Mouse (Mus musculus) stomach, embryonic 15.5 days (tissue): ENCODE measurements around the gene Nfe2l2. TPM values are rescaled to one million over a fixed set of nuclear protein-coding genes. Genes with fewer than 3 reads are reported as not detected.

Source experiments
- ATAC-seq: fragments of 200-750 bp; cut with Nextera tagmentation; 2 replicates; pipeline ENCODE4 v1.8.0; 2017; ENCODE audit warnings: low read depth, moderate number of reproducible peaks, moderate TSS enrichment; ENCODE audit not compliant: insufficient read depth, low FRiP score
- H3K27ac ChIP-seq: fragments of 300-500 bp; sonication (generic); 2 replicates; pipeline ENCODE4 v1.5.1; 2015; ENCODE audit warnings: mild to moderate bottlenecking, inconsistent platforms
- H3K27me3 ChIP-seq: fragments of 300-500 bp; sonication (generic); replicated peaks from 2 replicates; pipeline ENCODE4 v1.6.1; 2015; ENCODE audit warnings: inconsistent platforms
- H3K36me3 ChIP-seq: fragments of 300-500 bp; sonication (generic); 2 replicates; pipeline ENCODE4 v1.6.1; 2015; ENCODE audit warnings: inconsistent platforms
- H3K4me1 ChIP-seq: fragments of 300-500 bp; sonication (generic); 2 replicates; pipeline ENCODE4 v1.6.1; 2015; ENCODE audit warnings: inconsistent platforms
- H3K4me2 ChIP-seq: fragments of 300-500 bp; sonication (generic); 2 replicates; pipeline ENCODE4 v1.6.1; 2015; ENCODE audit warnings: mild to moderate bottlenecking, inconsistent platforms
- H3K4me3 ChIP-seq: fragments of 300-500 bp; sonication (generic); replicated peaks from 2 replicates; pipeline ENCODE4 v1.5.1; 2015; ENCODE audit warnings: inconsistent platforms
- H3K9ac ChIP-seq: fragments of 300-500 bp; sonication (generic); 2 replicates; pipeline ENCODE4 v1.6.1; 2015; ENCODE audit warnings: inconsistent platforms
- H3K9me3 ChIP-seq: fragments of 300-500 bp; sonication (generic); 2 replicates; pipeline ENCODE4 v1.6.1; 2016; ENCODE audit warnings: inconsistent platforms
- WGBS: fragments of 180-500 bp; shearing (Covaris S2); methylation state at CpG from one replicate; pipeline ENCODE4 v1.1.7; 2015; 5-methylcytosine and 5-hydroxymethylcytosine counted together
- polyA plus RNA-seq: library from polyadenylated mRNA; unstranded; fragments of >200 nt; fragmentation: Nextera tagmentation; extraction: Ambion mirVana; gene quantifications from 2 replicates; pipeline ENCODE4 v1.2.1, GENCODE M21; 2015

Nfe2l2 gene
- polyA plus RNA-seq, 1 experiment from 2014 or later: 93.9 TPM

- H3K27ac ChIP-seq: no peak overlapping the region
- peaks cover 30% of the 10 kb centered on the region for H3K36me3 ChIP-seq
- WGBS: 90% methylated on average over 14 of the region's 14 CpGs
- H3K4me1 ChIP-seq: 0 out of 2 replicates have a peak, but pooled peaks cover 4% of the 10 kb centered on the region
- H3K4me3 ChIP-seq: no peak overlapping the region
- H3K27me3 ChIP-seq: no peaks in the 10 kb centered on the region
- H3K4me2 ChIP-seq: no peak overlapping the region
- ATAC-seq: no peak
- no peak overlapping the region for H3K9ac ChIP-seq
- H3K9me3 ChIP-seq: no peaks in the 10 kb centered on the region
These were observed 27.9 kb downstream of the Nfe2l2 start for GRCm38 (mm10) chr2:75676567-75676966.

GRCm38 (mm10) chr2:75672561-75672960 lies 31.9 kb downstream of the Nfe2l2 start:
- H3K4me3 ChIP-seq: no peak overlapping the region
- WGBS: 73% methylated on average over 3 of the region's 3 CpGs
- H3K9ac ChIP-seq: no peak overlapping the region
- no peaks in the 10 kb centered on the region for H3K4me1 ChIP-seq
- H3K27ac ChIP-seq: no peak overlapping the region
- H3K9me3 ChIP-seq: no peaks in the 10 kb centered on the region
- H3K27me3 ChIP-seq: no peaks in the 10 kb centered on the region
- ATAC-seq: no peak
- peaks cover 30% of the 10 kb centered on the region for H3K36me3 ChIP-seq
- no peak overlapping the region for H3K4me2 ChIP-seq

- Histone ChIP-seq H3K4me2 (no peak overlapping the region), H3K27me3 (no peaks in the 10 kb centered on the region), H3K9me3 (no peaks in the 10 kb centered on the region), H3K36me3 (peaks cover 21% of the 10 kb centered on the region), H3K27ac (no peak overlapping the region), H3K9ac (no peak overlapping the region), H3K4me1 (no peaks in the 10 kb centered on the region), H3K4me3 (no peak overlapping the region)
- no peak for ATAC-seq
- 84% methylated on average over 2 of the region's 2 CpGs for WGBS
These were observed 33.1 kb downstream of the Nfe2l2 start for GRCm38 (mm10) chr2:75671337-75671660.

GRCm38 (mm10) chr2:75670446-75671336 lies 33.8 kb downstream of the Nfe2l2 start:
- no peak overlapping the region for H3K4me2 ChIP-seq
- no peak for ATAC-seq
- WGBS: 81% methylated on average over 6 of the region's 6 CpGs
- H3K27me3 ChIP-seq: no peaks in the 10 kb centered on the region
- no peak overlapping the region for H3K9ac ChIP-seq
- no peak overlapping the region for H3K4me3 ChIP-seq
- H3K9me3 ChIP-seq: no peaks in the 10 kb centered on the region
- no peaks in the 10 kb centered on the region for H3K4me1 ChIP-seq
- no peak overlapping the region for H3K27ac ChIP-seq
- H3K36me3 ChIP-seq: peaks cover 16% of the 10 kb centered on the region; the same call in 1 of the 2 replicates

GRCm38 (mm10) chr2:75669491-75670445 lies 34.7 kb downstream of the Nfe2l2 start:
- WGBS: 35% methylated on average over 14 of the region's 14 CpGs
- Histone ChIP-seq H3K9me3 (no peaks in the 10 kb centered on the region), H3K4me1 (no peaks in the 10 kb centered on the region), H3K4me2 (no peak overlapping the region), H3K4me3 (no peak overlapping the region), H3K36me3 (peaks cover 15% of the 10 kb centered on the region; the same call in 1 of the 2 replicates), H3K9ac (no peak overlapping the region), H3K27ac (no peak overlapping the region), H3K27me3 (no peaks in the 10 kb centered on the region)
- ATAC-seq: no peak

GRCm38 (mm10) chr2:75661106-75661505 lies 43.3 kb downstream of the Nfe2l2 start:
- no peaks in the 10 kb centered on the region for H3K27me3 ChIP-seq
- H3K36me3 ChIP-seq: peaks cover 13% of the 10 kb centered on the region; the same call in 1 of the 2 replicates
- ATAC-seq: no peak
- WGBS: 18% methylated on average over 2 of the region's 2 CpGs
- peak overlapping the region; percentile 97; the same call in 1 of the 2 replicates for H3K9ac ChIP-seq
- no peak overlapping the region; the same call in 1 of the 2 replicates for H3K27ac ChIP-seq
- peak overlapping the region; percentile 78 for H3K4me3 ChIP-seq
- peaks cover 10% of the 10 kb centered on the region; the same call in 1 of the 2 replicates for H3K4me1 ChIP-seq
- peak overlapping the region; percentile 73 for H3K4me2 ChIP-seq
- no peaks in the 10 kb centered on the region for H3K9me3 ChIP-seq

GRCm38 (mm10) chr2:75660255-75660948 lies 44.0 kb downstream of the Nfe2l2 start:
- Histone ChIP-seq H3K27me3 (no peaks in the 10 kb centered on the region), H3K9me3 (no peaks in the 10 kb centered on the region), H3K4me3 (peak overlapping the region; percentile 78), H3K36me3 (peaks cover 13% of the 10 kb centered on the region; the same call in 1 of the 2 replicates), H3K27ac (no peak overlapping the region), H3K9ac (peak overlapping the region; percentile 97), H3K4me1 (peaks cover 10% of the 10 kb centered on the region; the same call in 1 of the 2 replicates), H3K4me2 (peak overlapping the region; percentile 73)
- no peak for ATAC-seq
- 3% methylated on average over 15 of the region's 15 CpGs for WGBS

- WGBS: 1% methylated on average over 37 of the region's 47 CpGs
- no peaks in the 10 kb centered on the region for H3K9me3 ChIP-seq
- peak overlapping the region; percentile 98 for H3K27ac ChIP-seq
- H3K9ac ChIP-seq: peak overlapping the region; percentile 97
- H3K36me3 ChIP-seq: peaks cover 13% of the 10 kb centered on the region; the same call in 1 of the 2 replicates
- peak overlapping the region; percentile 78 for H3K4me3 ChIP-seq
- peak; percentile 67 for ATAC-seq
- H3K27me3 ChIP-seq: no peaks in the 10 kb centered on the region
- H3K4me1 ChIP-seq: peaks cover 10% of the 10 kb centered on the region; the same call in 1 of the 2 replicates
- H3K4me2 ChIP-seq: peak overlapping the region; percentile 73
These were observed 44.8 kb downstream of the Nfe2l2 start for GRCm38 (mm10) chr2:75659629-75659960.

- Histone ChIP-seq H3K4me3 (peak within 1 kb of the TSS; percentile 78), H3K36me3 (peaks cover 10% of the 10 kb centered on the region; the same call in 1 of the 2 replicates), H3K4me2 (peak within 1 kb of the TSS; percentile 73), H3K27ac (peak within 1 kb of the TSS; percentile 98), H3K27me3 (no peaks in the 10 kb centered on the region), H3K9ac (peak within 1 kb of the TSS; percentile 97), H3K4me1 (peaks cover 10% of the 10 kb centered on the region; the same call in 1 of the 2 replicates), H3K9me3 (no peaks in the 10 kb centered on the region)
- WGBS: under 1% methylated on average over 100 of the region's 102 CpGs
- ATAC-seq: peak; percentile 95
These were observed 45.5 kb downstream of the Nfe2l2 start, which contains the start of gene Hnrnpa3 for GRCm38 (mm10) chr2:75658727-75659628. Gene Hnrnpa3, plus strand, starts transcription at chr2:75659261.

- ATAC-seq: no peak
- 2% methylated on average over 18 of the region's 18 CpGs for WGBS
These were observed 46.3 kb downstream of the Nfe2l2 start for GRCm38 (mm10) chr2:75657907-75658691.

More at GRCm38 (mm10) chr2:75657907-75658691, 46.3 kb downstream of the Nfe2l2 start:
- Histone ChIP-seq H3K36me3 (peaks cover 7% of the 10 kb centered on the region; the same call in 1 of the 2 replicates), H3K4me1 (peaks cover 10% of the 10 kb centered on the region; the same call in 1 of the 2 replicates), H3K9ac (peak overlapping the region; percentile 67), H3K27ac (peak overlapping the region; percentile 96), H3K27me3 (no peaks in the 10 kb centered on the region), H3K4me2 (peak overlapping the region; percentile 63), H3K9me3 (no peaks in the 10 kb centered on the region), H3K4me3 (peak overlapping the region; percentile 78)
